Mouse (Mus musculus): ENCODE measurements around the gene 1700129C05Rik.

The 1700129C05Rik gene

DNA sequence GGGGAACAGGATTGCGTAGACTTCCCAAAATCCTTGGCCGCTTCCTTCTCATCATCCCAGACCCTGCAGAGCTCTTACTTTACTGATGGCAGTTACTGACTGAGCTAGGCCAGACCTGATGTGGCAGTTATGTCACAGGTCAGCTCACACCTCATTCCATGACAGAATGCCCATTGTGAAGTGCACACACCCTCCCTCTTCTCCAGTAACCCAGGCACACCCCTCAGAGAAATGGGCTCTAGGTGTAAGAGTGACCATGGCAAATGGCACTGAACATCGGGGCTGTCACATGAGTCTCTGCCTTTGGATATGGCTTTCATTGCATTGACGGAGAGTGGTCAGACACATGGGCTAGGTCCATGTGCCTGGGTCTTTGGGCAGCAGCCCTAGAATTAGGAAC lies at the start of gene 1700129C05Rik:
1700129C05Rik (minus strand) TSS at position 101 of the 400 bp plus-strand sequence.
- DNase-seq (ENCODE audit: low read depth in 1 of 2, low spot score in 2 of 2) = no peak

GRCm38 (mm10) chr14:59186121-59186520 lies 43.4 kb upstream of the 1700129C05Rik start:
- no peak for DNase-seq (ENCODE audit: low read depth in 1 of 2, low spot score in 2 of 2)

DNA sequence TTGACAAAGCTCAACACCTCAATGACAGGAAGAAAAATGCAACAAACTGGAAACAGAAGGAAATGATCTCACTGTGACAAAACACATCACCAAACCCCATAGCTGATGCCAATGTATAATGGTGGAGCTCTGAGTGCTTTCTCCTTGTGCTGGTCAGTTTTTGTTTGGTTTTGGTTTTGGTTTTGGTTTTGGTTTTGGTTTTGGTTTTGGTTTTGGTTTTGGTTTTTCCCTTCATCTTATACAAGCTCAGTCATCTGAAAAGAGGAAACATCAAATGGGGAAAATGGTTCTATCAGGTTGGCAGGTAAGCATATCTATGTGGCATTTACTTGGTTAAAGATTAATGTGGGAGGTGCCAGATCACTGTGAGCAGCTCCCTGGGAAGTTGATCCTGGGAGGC lies 42.8 kb upstream of the 1700129C05Rik start:
- no peak for DNase-seq (ENCODE audit: low read depth in 1 of 2, low spot score in 2 of 2)

GRCm38 (mm10) chr14:59182732-59183131 lies 40.0 kb upstream of the 1700129C05Rik start:
- DNase-seq (ENCODE audit: low read depth in 1 of 2, low spot score in 2 of 2) = no peak

- DNase-seq (ENCODE audit: low read depth in 1 of 2, low spot score in 2 of 2) = no peak
Observed at GRCm38 (mm10) chr14:59178649-59179048, 36.0 kb upstream of the 1700129C05Rik start, which contains the start of gene Gm5142. Gm5142 (minus strand) TSS chr14:59178749.

DNA sequence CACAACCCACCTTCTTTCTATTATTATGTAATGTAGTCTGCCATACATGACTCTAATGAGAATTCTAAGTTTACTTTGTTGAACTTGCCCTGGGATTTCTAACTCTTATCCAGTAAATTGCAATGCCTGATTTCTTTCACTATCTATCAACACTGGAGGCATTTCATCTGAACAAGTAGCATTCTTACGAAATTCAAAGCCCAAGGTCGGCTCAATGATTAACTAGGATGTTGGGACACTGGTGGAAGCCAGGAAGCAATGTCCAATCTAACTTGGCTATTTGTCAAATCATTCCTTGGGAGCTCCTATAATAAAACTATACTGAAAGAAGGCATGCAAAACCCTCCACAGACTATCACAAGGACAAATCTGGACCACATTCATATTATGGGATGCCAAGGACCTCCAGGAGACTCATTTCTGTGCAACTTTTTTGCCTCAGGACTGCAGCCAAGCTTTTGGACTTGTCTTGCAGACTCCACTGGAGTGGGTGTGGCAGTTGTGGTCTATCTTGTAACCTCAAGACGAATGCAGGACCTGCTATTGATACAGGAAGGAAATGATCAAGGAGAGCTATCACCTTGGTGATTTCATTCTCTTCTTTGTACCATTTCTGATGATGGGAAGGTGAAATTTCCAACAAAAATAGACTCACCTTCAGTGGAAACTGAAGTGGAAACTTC lies 14.5 kb upstream of the 1700129C05Rik start:
- DNase-seq (ENCODE audit: low read depth in 1 of 2, low spot score in 2 of 2) = no peak

GRCm38 (mm10) chr14:59155589-59155988 lies 12.9 kb upstream of the 1700129C05Rik start:
- DNase-seq (ENCODE audit: low read depth in 1 of 2, low spot score in 2 of 2) = no peak

DNA sequence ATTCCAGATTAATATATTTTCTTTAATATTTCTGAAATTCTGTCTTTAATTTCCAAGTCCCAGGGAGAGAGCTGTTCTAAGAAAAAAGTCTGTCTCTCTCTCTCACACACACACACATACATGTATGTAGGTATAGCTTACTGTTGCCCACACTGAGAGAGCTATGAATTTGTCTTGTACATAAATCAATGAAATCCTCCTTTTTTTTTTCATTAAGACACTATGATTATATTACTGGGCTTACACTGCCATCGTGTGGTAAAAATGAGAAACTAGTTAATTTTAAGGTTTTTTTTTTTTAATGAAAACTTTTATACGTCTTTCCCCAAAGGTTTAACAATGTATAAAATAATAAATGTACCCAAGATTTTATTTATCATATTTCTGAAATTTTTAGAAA lies 28.4 kb downstream of the 1700129C05Rik start:
- no peak for DNase-seq (ENCODE audit: low read depth in 1 of 2, low spot score in 2 of 2)

DNA sequence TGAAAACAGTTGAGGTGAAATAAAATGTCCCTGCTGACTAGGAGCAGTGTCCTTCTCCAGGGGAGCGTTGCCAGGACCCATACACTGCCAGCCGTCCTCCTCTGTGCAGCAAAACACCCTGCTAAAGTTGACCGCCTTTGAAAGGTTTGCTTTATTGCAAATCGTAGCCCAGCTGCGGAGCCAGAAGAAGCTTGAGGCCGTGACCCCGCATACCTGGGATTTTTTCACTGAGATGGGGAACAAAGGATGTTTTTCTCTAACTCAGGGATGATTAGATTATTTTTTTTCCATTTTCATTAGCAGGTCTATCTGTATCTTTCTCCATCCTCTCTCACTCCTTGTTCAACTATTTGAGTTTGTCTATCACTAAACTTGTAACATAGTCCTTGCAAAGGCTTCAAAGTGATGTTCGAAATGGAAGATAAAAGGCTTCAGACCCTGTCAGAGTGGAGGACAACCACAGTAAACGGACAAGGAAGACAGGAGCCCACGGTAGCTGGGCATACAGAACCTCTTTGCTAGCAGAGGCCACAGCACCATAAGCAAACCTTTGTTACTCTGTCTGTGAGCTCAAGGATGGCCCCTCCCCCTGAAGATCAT lies 38.6 kb downstream of the 1700129C05Rik start:
- DNase-seq (ENCODE audit: low read depth in 1 of 2, low spot score in 2 of 2) = no peak

DNA sequence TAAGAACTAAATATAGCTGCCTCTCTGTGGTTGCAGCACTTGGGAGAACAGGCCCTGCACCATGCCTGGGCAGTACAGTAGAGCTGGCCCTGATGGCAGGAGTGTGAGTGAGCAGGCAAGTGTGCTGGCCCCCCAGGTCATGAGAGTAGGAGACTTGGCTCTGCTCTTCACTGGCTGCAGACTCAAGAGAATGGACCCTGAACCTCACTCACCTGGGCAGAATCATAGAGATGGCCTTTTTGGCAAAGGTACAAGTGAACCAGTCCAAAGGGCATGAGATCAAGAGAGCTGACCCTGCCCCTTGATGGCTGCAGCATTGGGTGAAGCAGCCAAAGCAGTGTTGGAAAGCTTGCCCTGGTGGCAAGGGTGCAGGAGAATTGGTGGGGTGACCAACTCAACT lies 49.1 kb downstream of the 1700129C05Rik start:
- no peak for DNase-seq (ENCODE audit: low read depth in 1 of 2, low spot score in 2 of 2)

DNA sequence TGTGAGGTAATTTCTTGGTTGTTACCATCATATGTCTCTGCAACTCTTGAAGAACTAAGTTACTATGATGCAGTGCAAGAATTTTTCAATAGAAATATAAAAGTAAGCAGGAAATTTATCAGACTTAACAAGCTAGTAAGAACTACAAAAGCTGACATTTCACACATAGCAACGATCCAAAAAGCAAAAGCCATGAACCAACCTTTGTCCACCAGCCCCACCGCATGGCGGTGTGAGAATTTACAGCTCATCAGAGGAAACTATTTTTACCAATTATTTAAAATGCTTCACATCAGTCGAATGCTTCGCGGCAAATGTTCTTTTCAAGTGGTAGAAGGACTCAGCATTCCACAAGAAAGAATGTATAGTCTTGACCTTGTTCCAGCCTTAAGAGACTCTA lies 58.3 kb downstream of the 1700129C05Rik start:
- no peak for DNase-seq (ENCODE audit: low read depth in 1 of 2, low spot score in 2 of 2)

Data from monocyte, adult 2 months (primary cell).